Comparison of ENCODE assay signal across 8 mouse cellular contexts in the genomic region with DNA sequence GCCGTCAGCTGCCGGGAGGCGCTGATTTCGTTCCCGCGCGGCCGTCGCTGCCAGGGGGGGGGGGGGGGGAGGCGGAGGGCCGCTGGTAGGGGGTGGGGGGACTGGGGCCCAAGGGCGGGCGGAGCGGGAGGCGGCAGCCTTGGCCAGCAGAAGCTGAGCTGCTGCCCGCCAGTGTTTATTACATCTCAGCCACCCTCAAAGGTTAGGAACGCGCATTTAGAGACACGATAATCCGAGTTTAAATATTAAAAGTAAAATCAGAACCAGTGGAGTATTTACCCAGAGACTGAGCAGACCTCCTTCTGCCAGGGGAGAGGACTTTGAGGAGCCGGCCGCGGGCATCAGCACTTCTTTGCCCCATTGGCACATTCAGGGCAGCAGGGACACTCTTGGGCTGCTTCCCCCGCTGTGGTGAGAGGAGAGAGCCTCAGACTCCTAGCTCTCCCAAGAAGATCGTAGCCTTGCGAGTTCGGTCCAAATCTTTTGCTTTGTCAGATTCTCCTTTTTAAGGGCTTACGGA. TPM values are rescaled to one million over a fixed set of nuclear protein-coding genes. Genes with fewer than 3 reads are reported as not detected.
DNase-seq lines count a peak whose midpoint lies in the region; ATAC-seq lines count a peak whose summit lies in the region.

No protein-coding gene starts in this region.

- peaks cover 15% of the 10 kb centered on the region; the same call in 1 of the 2 replicates for H3K4me1 ChIP-seq in heart, embryonic 13.5 days
- 0 out of 2 replicates have a peak, but pooled peaks cover 4% of the 10 kb centered on the region for H3K4me1 ChIP-seq in embryonic facial prominence, embryonic 12.5 days
- 0 out of 2 replicates have a peak, but pooled peaks cover 15% of the 10 kb centered on the region for H3K4me1 ChIP-seq in limb, embryonic 12.5 days (replicated peaks)
- peaks cover 5% of the 10 kb centered on the region; the same call in 1 of the 2 replicates for H3K4me1 ChIP-seq in stomach, embryonic 16.5 days (ENCODE audit: control insufficient read depth, insufficient read depth, low read length)

- H3K27ac ChIP-seq in heart, embryonic 13.5 days (replicated peaks), result no peak overlapping the region
- no peak overlapping the region for H3K27ac ChIP-seq in embryonic facial prominence, embryonic 12.5 days
- H3K27ac ChIP-seq in limb, embryonic 12.5 days, result no peak overlapping the region
- H3K27ac ChIP-seq in stomach, embryonic 16.5 days (ENCODE audit: low read length), result no peak overlapping the region

- H3K4me2 ChIP-seq in heart, embryonic 13.5 days, result peak overlapping the region; percentile 77
- peak overlapping the region; percentile 85 for H3K4me2 ChIP-seq in embryonic facial prominence, embryonic 12.5 days (replicated peaks)
- H3K4me2 ChIP-seq in limb, embryonic 12.5 days, result peak overlapping the region; percentile 84
- H3K4me2 ChIP-seq in stomach, embryonic 16.5 days (ENCODE audit: low read depth, low read length), result peak overlapping the region; percentile 54

- peak overlapping the region; percentile 37 for H3K9ac ChIP-seq in heart, embryonic 13.5 days
- H3K9ac ChIP-seq in embryonic facial prominence, embryonic 12.5 days, result peak overlapping the region; percentile 24; the same call in 1 of the 2 replicates
- H3K9ac ChIP-seq in limb, embryonic 12.5 days (replicated peaks), result peak overlapping the region; percentile 52
- 0 out of 2 replicates have a peak overlapping the region, but pooled peaks have one; percentile 39 for H3K9ac ChIP-seq in stomach, embryonic 16.5 days (ENCODE audit: low read length)

- peak overlapping the region; percentile 50 for H3K4me3 ChIP-seq in heart, embryonic 13.5 days
- peak overlapping the region; percentile 40 for H3K4me3 ChIP-seq in embryonic facial prominence, embryonic 12.5 days
- peak overlapping the region; percentile 47 for H3K4me3 ChIP-seq in limb, embryonic 12.5 days (replicated peaks)
- peak overlapping the region; percentile 28 for H3K4me3 ChIP-seq in stomach, embryonic 16.5 days (replicated peaks; ENCODE audit: low read length)

- DNase-seq in heart, postnatal 36 days, result no peak
- peak; percentile 18 to 44 for DNase-seq in B cell, adult 2 months
- DNase-seq in ovary, postnatal 36 days (ENCODE audit: low spot score), result no peak
- no peak for DNase-seq in urinary bladder, postnatal 36 days (ENCODE audit: low spot score in 2 of 2)

- no peaks in the 10 kb centered on the region for H3K36me3 ChIP-seq in heart, embryonic 13.5 days
- H3K36me3 ChIP-seq in embryonic facial prominence, embryonic 12.5 days, result no peaks in the 10 kb centered on the region
- H3K36me3 ChIP-seq in limb, embryonic 12.5 days, result no peaks in the 10 kb centered on the region
- H3K36me3 ChIP-seq in stomach, embryonic 16.5 days (ENCODE audit: control insufficient read depth, insufficient read depth, low read length), result no peaks in the 10 kb centered on the region

- no peak for ATAC-seq in heart, embryonic 13.5 days (ENCODE audit: extremely low read depth, insufficient number of reproducible peaks, low FRiP score, low TSS enrichment)
- ATAC-seq in embryonic facial prominence, embryonic 12.5 days (ENCODE audit: insufficient number of reproducible peaks, insufficient read depth, low FRiP score, low TSS enrichment), result no peak
- no peak for ATAC-seq in limb, embryonic 12.5 days (ENCODE audit: insufficient number of reproducible peaks, insufficient read depth, low FRiP score, low TSS enrichment, low read depth)
- no peak for ATAC-seq in stomach, embryonic 16.5 days (ENCODE audit: insufficient read depth, low FRiP score)

- H3K9me3 ChIP-seq in heart, embryonic 13.5 days, result no peaks in the 10 kb centered on the region
- H3K9me3 ChIP-seq in embryonic facial prominence, embryonic 12.5 days, result no peaks in the 10 kb centered on the region
- no peaks in the 10 kb centered on the region for H3K9me3 ChIP-seq in limb, embryonic 12.5 days
- H3K9me3 ChIP-seq in stomach, embryonic 16.5 days (replicated peaks; ENCODE audit: control insufficient read depth, low read length), result no peaks in the 10 kb centered on the region

- peaks cover 87% of the 10 kb centered on the region for H3K27me3 ChIP-seq in heart, embryonic 13.5 days (replicated peaks)
- peaks cover 59% of the 10 kb centered on the region for H3K27me3 ChIP-seq in embryonic facial prominence, embryonic 12.5 days
- H3K27me3 ChIP-seq in limb, embryonic 12.5 days, result peaks cover 75% of the 10 kb centered on the region
- H3K27me3 ChIP-seq in stomach, embryonic 16.5 days (ENCODE audit: control insufficient read depth, insufficient read depth, low read length), result peaks cover 74% of the 10 kb centered on the region

- intact Hi-C loops in heart, postnatal 36 days (cut with DNase I), result loop anchor here (2.0 to 10.0 kb wide), 2 partner anchors 463 to 1677 kb away; no protein-coding TSS in a partner anchor

- 1% methylated on average over 17 of the region's 28 CpGs for WGBS in heart, embryonic 13.5 days
- WGBS in embryonic facial prominence, embryonic 12.5 days, result under 1% methylated on average over 22 of the region's 28 CpGs
- WGBS in limb, embryonic 12.5 days, result 2% methylated on average over 26 of the region's 28 CpGs
- WGBS in stomach, embryonic 16.5 days, result 1% methylated on average over 22 of the region's 28 CpGs

RNA-seq across cellular contexts. Expression of a gene that starts 10.4 kb away (rescaled TPM):
- polyA plus RNA-seq in heart, embryonic 13.5 days (2015; fragmentation: Nextera tagmentation; extraction: Ambion mirVana), result 0.04 TPM in 2 replicates
- total RNA-seq in heart, postnatal 36 days (2021), result not detected
- 1.2 and 2.1 TPM in 2 replicates for polyA plus RNA-seq in embryonic facial prominence, embryonic 12.5 days (2016; fragmentation: Nextera tagmentation; extraction: Ambion mirVana)
- polyA plus RNA-seq in limb, embryonic 12.5 days (2016; fragmentation: Nextera tagmentation; extraction: Ambion mirVana), result 0.33 and 0.36 TPM in 2 replicates
- polyA plus RNA-seq in stomach, embryonic 16.5 days (2015; fragmentation: Nextera tagmentation; extraction: Ambion mirVana), result 0.03 TPM in 1 of 2 replicates, not detected in the other

Comparison
In these comparisons a context has a peak if more than half of its experiments do, and no peak if none do; other contexts are left out.
1. DNase-seq: peak in B cell, adult 2 months (2 of 2); none in heart, postnatal 36 days (0 of 2), ovary, postnatal 36 days (single experiment) and urinary bladder, postnatal 36 days (0 of 2).
2. Peak in every context shown above with its lines, with median percentiles within 50 percentile points of each other: H3K4me2 ChIP-seq, H3K4me3 ChIP-seq and H3K9ac ChIP-seq.